Mouse (Mus musculus): Measurements from ENCODE around the gene Sel1l. TPM values are rescaled to one million over a fixed set of nuclear protein-coding genes. Genes with fewer than 3 reads are reported as not detected.

The Sel1l gene
- 54.2 TPM for total RNA-seq (2023)

DNA sequence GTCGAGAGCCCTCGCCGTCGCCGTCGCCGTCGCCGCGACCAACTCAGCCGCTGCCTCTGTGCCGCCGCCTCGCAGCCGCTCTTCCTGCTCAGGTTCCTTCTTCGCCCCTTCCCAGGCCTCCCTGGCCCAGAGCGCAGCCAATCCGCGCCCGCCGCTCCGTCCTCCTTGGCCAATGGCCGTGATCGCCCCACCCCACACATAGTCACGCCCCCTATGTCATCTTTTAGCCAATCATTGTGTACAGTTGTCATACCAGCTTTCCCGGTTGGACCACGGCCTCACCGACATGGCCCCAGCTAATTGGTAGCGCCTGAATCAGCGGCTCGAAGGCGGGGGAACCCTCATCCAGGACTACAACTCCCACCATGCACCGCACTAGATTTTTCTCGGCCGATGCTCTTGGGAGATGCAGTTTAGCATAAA, at the start of gene Sel1l:
TSS of gene Sel1l (minus strand) at position 113 of the 423 bp plus-strand sequence.

DNA sequence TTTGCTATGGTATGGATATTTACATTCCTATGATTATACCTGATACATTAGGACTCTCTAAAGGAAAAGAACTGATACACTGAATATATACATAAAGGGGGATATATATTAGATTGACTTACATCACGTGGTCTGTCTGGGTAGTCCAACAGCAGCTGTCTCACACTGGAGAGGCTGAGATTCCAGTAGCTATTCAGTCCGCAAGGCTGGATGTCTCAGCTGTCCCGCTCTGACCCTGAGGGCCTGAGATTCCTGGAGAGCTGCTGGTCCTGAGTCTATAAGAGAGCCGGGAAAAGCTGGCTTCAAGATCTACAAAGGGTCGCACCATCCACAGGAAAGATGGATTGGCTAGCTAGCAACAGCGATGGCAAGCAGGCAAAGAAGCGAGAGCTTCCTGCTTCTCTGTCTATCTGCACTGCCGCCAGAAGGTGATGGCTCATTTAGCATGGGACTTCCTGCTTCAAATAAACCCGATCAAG, 61.0 kb downstream of the Sel1l start, which contains the start of gene Ston2:
TSS of gene Ston2 (minus strand) at position 429 of the 479 bp plus-strand sequence.

Other genes starting within 250 kb of the Sel1l start
- gene Ston2, start 60.8 kb downstream of the Sel1l start, total RNA-seq (2023): 1.7 TPM